Mouse (Mus musculus) kidney, adult 2 months (tissue): ENCODE measurements around the gene Dbp. TPM values are rescaled to one million over a fixed set of nuclear protein-coding genes. Genes with fewer than 3 reads are reported as not detected.
A peak's percentile ranks its signal among the peaks of the same experiment; 100 is the strongest.

Experiments used
- DNase-seq: peaks from one replicate; pipeline ENCODE4 v3.0.0; 2021
- H3K27ac ChIP-seq: fragments of 200-500 bp; 2 replicates; pipeline ENCODE4 v1.5.1; 2012; ENCODE audit warnings: low read depth, low read length, control low read depth, inconsistent platforms; ENCODE audit not compliant: insufficient read depth
- H3K27me3 ChIP-seq: fragments of 200-500 bp; replicated peaks from 2 replicates; pipeline ENCODE4 v1.6.1; 2012; ENCODE audit warnings: mild to moderate bottlenecking, moderate library complexity, low read length, inconsistent platforms; ENCODE audit not compliant: control insufficient read depth, insufficient read depth
- H3K36me3 ChIP-seq: fragments of 200-500 bp; 2 replicates; pipeline ENCODE4 v1.6.1; 2012; ENCODE audit warnings: mild to moderate bottlenecking, moderate library complexity, low read length, inconsistent platforms; ENCODE audit not compliant: control insufficient read depth, insufficient read depth
- H3K4me1 ChIP-seq: fragments of 200-500 bp; 2 replicates; pipeline ENCODE4 v1.6.1; 2011; ENCODE audit warnings: low read length; ENCODE audit not compliant: control insufficient read depth, insufficient read depth
- H3K4me3 ChIP-seq: fragments of 200-500 bp; 2 replicates; pipeline ENCODE4 v1.5.1; 2011; ENCODE audit warnings: mild to moderate bottlenecking, low read depth, low read length, control low read depth; ENCODE audit not compliant: insufficient read depth
- CTCF ChIP-seq: fragments of 200-500 bp; conservative IDR thresholded peaks from 2 replicates; pipeline ENCODE4 v1.5.1; 2011; ENCODE audit warnings: low read depth, mild to moderate bottlenecking, control low read depth, low read length, moderate library complexity, mixed read lengths; ENCODE audit not compliant: insufficient read depth, insufficient read length
- POLR2A ChIP-seq: fragments of 200-500 bp; IDR thresholded peaks from one replicate; pipeline ENCODE4 v1.6.1; 2011; ENCODE audit warnings: low read depth, low read length, control low read depth
- WGBS: fragments of 180-500 bp; shearing (Covaris S2); methylation state at CpG from one replicate; pipeline ENCODE4 v1.1.7; 2018; 5-methylcytosine and 5-hydroxymethylcytosine counted together
- polyA plus RNA-seq: library from polyadenylated mRNA; depleted of rRNA; stranded (reverse); fragments of >200 nt; gene quantifications from 2 replicates; pipeline ENCODE4 v1.2.3, GENCODE M21; 2012

The Dbp gene
- polyA plus RNA-seq, 1 experiment, result 106 TPM

GRCm38 (mm10) chr7:45677627-45678295 is 27.1 kb upstream of the Dbp start:
- DNase-seq, result no peak
- H3K27me3 ChIP-seq, result no peaks in the 10 kb centered on the region
- H3K27ac ChIP-seq, result no peak overlapping the region
- TF ChIP-seq POLR2A (no peak), CTCF (no peak)
- H3K4me3 ChIP-seq, result no peak overlapping the region
- 90% methylated on average over 7 of the region's 7 CpGs for WGBS
- H3K4me1 ChIP-seq, result peaks cover 16% of the 10 kb centered on the region
- H3K36me3 ChIP-seq, result no peaks in the 10 kb centered on the region

- no peak for TF ChIP-seq POLR2A
- TF ChIP-seq CTCF, result no peak
- Histone ChIP-seq H3K27me3 (no peaks in the 10 kb centered on the region), H3K36me3 (no peaks in the 10 kb centered on the region), H3K4me1 (peaks cover 16% of the 10 kb centered on the region), H3K27ac (no peak overlapping the region), H3K4me3 (no peak overlapping the region)
- DNase-seq, result no peak
- WGBS, result 96% methylated on average over 14 of the region's 14 CpGs
Observed at GRCm38 (mm10) chr7:45678513-45678912, 26.4 kb upstream of the Dbp start.

- peak overlapping the region; percentile 19; the same call in 1 of the 2 replicates for H3K27ac ChIP-seq
- no peak overlapping the region for H3K4me3 ChIP-seq
- no peaks in the 10 kb centered on the region for H3K27me3 ChIP-seq
- no peaks in the 10 kb centered on the region for H3K36me3 ChIP-seq
- peak; percentile 55 for DNase-seq
- 51% methylated on average over 14 of the region's 14 CpGs for WGBS
- peaks cover 16% of the 10 kb centered on the region for H3K4me1 ChIP-seq
- TF ChIP-seq POLR2A (no peak), CTCF (no peak)
Observed at GRCm38 (mm10) chr7:45679966-45680621, 24.8 kb upstream of the Dbp start.

- 76% methylated on average over 8 of the region's 8 CpGs for WGBS
- Histone ChIP-seq H3K36me3 (no peaks in the 10 kb centered on the region), H3K27me3 (no peaks in the 10 kb centered on the region), H3K4me1 (peaks cover 16% of the 10 kb centered on the region), H3K27ac (no peak overlapping the region), H3K4me3 (no peak overlapping the region)
- DNase-seq, result no peak
- TF ChIP-seq CTCF (no peak), POLR2A (no peak)
Observed at GRCm38 (mm10) chr7:45681046-45681736, 23.7 kb upstream of the Dbp start.

- WGBS, result 31% methylated on average over 14 of the region's 14 CpGs
- TF ChIP-seq CTCF (peak; percentile 98; the same call in 1 of the 2 replicates), POLR2A (no peak)
- Histone ChIP-seq H3K27me3 (no peaks in the 10 kb centered on the region), H3K4me3 (no peak overlapping the region), H3K27ac (peak overlapping the region; percentile 24; the same call in 1 of the 2 replicates), H3K36me3 (no peaks in the 10 kb centered on the region), H3K4me1 (peaks cover 9% of the 10 kb centered on the region)
- peak; percentile 89 for DNase-seq
Observed at GRCm38 (mm10) chr7:45682144-45683126, 22.5 kb upstream of the Dbp start.

GRCm38 (mm10) chr7:45683396-45684050 is 21.4 kb upstream of the Dbp start, which contains the start of gene Ntn5:
Ntn5 (plus strand) TSS chr7:45684022.
- Histone ChIP-seq H3K4me1 (peaks cover 8% of the 10 kb centered on the region), H3K27me3 (no peaks in the 10 kb centered on the region), H3K27ac (no peak within 1 kb of the TSS), H3K4me3 (no peak within 1 kb of the TSS), H3K36me3 (no peaks in the 10 kb centered on the region)
- WGBS, result 83% methylated on average over 7 of the region's 7 CpGs
- TF ChIP-seq CTCF (no peak), POLR2A (no peak)
- no peak for DNase-seq
